Mouse (Mus musculus) CH12.LX (cell line): ENCODE data around the gene Rpl36. TPM values are rescaled to one million over a fixed set of nuclear protein-coding genes. Genes with fewer than 3 reads are reported as not detected.

Source experiments
- DNase-seq: peaks from one replicate; pipeline ENCODE4 v3.0.0-alpha.2; 2013; ENCODE audit errors: extremely low read depth
- H3K27ac ChIP-seq: 2 replicates; pipeline ENCODE4 v1.5.1; 2012; ENCODE audit warnings: low read depth, mild to moderate bottlenecking, control low read depth, moderate library complexity; ENCODE audit not compliant: insufficient read depth
- H3K27me3 ChIP-seq: replicated peaks from 2 replicates; pipeline ENCODE3; 2012; ENCODE audit warnings: inconsistent platforms
- H3K36me3 ChIP-seq, 2 experiments: replicated peaks in 1 of 2; 2 replicates each; pipeline versions ENCODE3 to v1.6.1; 2012; ENCODE audit warnings: inconsistent platforms in 1 of 2, low read length in 1 of 2, mild to moderate bottlenecking in 1 of 2, mixed read lengths in 1 of 2, moderate library complexity in 1 of 2; ENCODE audit not compliant: control insufficient read depth in 1 of 2, insufficient read depth in 1 of 2
- H3K4me1 ChIP-seq, 2 experiments: 2 replicates each; pipeline ENCODE4 v1.6.1; 2012; ENCODE audit warnings: inconsistent platforms in 1 of 2, moderate library complexity in 1 of 2; ENCODE audit not compliant: insufficient read depth in 2 of 2, control insufficient read depth in 1 of 2
- H3K4me2 ChIP-seq: 2 replicates; pipeline ENCODE4 v1.6.1; 2012; ENCODE audit warnings: low read depth, mild to moderate bottlenecking, control low read depth; ENCODE audit not compliant: poor library complexity, insufficient read depth, severe bottlenecking
- H3K4me3 ChIP-seq, 3 experiments: fragments of 150-350 bp in 1 of 3; sonication (generic) in 1 of 3; replicated peaks in 1 of 3; 2 replicates each; pipeline versions ENCODE3 to v1.5.1; 2011 to 2012; ENCODE audit warnings: low read depth in 2 of 3, low read length in 2 of 3, mild to moderate bottlenecking in 2 of 3, moderate library complexity in 2 of 3, control low read depth in 1 of 3, improper control_type of control experiment in 1 of 3, inconsistent platforms in 1 of 3, mixed read lengths in 1 of 3; ENCODE audit not compliant: poor library complexity in 1 of 3
- H3K79me2 ChIP-seq: replicated peaks from 2 replicates; pipeline ENCODE4 v1.6.1; 2012; ENCODE audit warnings: mild to moderate bottlenecking, moderate library complexity; ENCODE audit not compliant: control insufficient read depth, poor library complexity, insufficient read depth, severe bottlenecking; ENCODE audit errors: extremely low read depth
- H3K9ac ChIP-seq: 2 replicates; pipeline ENCODE4 v1.6.1; 2012; ENCODE audit warnings: low read depth, mild to moderate bottlenecking, control low read depth, moderate library complexity; ENCODE audit not compliant: insufficient read depth
- H3K9me3 ChIP-seq: replicated peaks from 2 replicates; pipeline ENCODE3; 2012; ENCODE audit warnings: low read length, inconsistent platforms, mixed read lengths
- CHD1 ChIP-seq: IDR thresholded peaks from 2 replicates; pipeline ENCODE4 v1.6.1; 2012; ENCODE audit warnings: low read depth, low read length, improper control_type of control experiment, inconsistent platforms
- CHD2 ChIP-seq: IDR thresholded peaks from 2 replicates; pipeline ENCODE4 v1.6.1; 2011; ENCODE audit warnings: low read length, improper control_type of control experiment
- EP300 ChIP-seq: IDR thresholded peaks from 2 replicates; pipeline ENCODE4 v1.6.1; 2011; ENCODE audit warnings: low read length, improper control_type of control experiment
- IRF4 ChIP-seq: IDR thresholded peaks from 2 replicates; pipeline ENCODE4 v1.6.1; 2014; ENCODE audit warnings: low read depth, mild to moderate bottlenecking, inconsistent platforms, low read length, improper control_type of control experiment
- JUND ChIP-seq: conservative IDR thresholded peaks from 2 replicates; pipeline ENCODE4 v1.6.1; 2011; ENCODE audit warnings: low read depth, low read length, improper control_type of control experiment
- KAT2A ChIP-seq: IDR thresholded peaks from 2 replicates; pipeline ENCODE4 v1.6.1; 2012; ENCODE audit warnings: low read length, improper control_type of control experiment, inconsistent platforms; ENCODE audit not compliant: insufficient replicate concordance
- MAX ChIP-seq: IDR thresholded peaks from 2 replicates; pipeline ENCODE4 v1.6.1; 2011; ENCODE audit warnings: low read length, improper control_type of control experiment
- PAX5 ChIP-seq: IDR thresholded peaks from 2 replicates; pipeline ENCODE4 v1.6.1; 2012; ENCODE audit warnings: low read length, inconsistent platforms, mixed read lengths
- POLR2A ChIP-seq: IDR thresholded peaks from 2 replicates; pipeline ENCODE4 v1.6.1; 2011; ENCODE audit warnings: low read depth, mild to moderate bottlenecking, improper control_type of control experiment, low read length
- POLR2AphosphoS2 ChIP-seq: IDR thresholded peaks from 2 replicates; pipeline ENCODE4 v1.6.1; 2011; ENCODE audit warnings: low read depth, low read length, improper control_type of control experiment
- RAD21 ChIP-seq: IDR thresholded peaks from 2 replicates; pipeline ENCODE4 v1.6.1; 2011; ENCODE audit warnings: low read depth, mild to moderate bottlenecking, low read length, improper control_type of control experiment, moderate library complexity
- SIN3A ChIP-seq: IDR thresholded peaks from 2 replicates; pipeline ENCODE4 v1.6.1; 2012; ENCODE audit warnings: low read length, improper control_type of control experiment, inconsistent platforms
- SMC3 ChIP-seq: IDR thresholded peaks from 2 replicates; pipeline ENCODE4 v1.6.1; 2011; ENCODE audit warnings: low read depth, low read length, improper control_type of control experiment
- USF2 ChIP-seq: conservative IDR thresholded peaks from 2 replicates; pipeline ENCODE4 v1.6.1; 2011; ENCODE audit warnings: low read depth, low read length, improper control_type of control experiment
- ZKSCAN1 ChIP-seq: IDR thresholded peaks from 2 replicates; pipeline ENCODE4 v1.6.1; 2012; ENCODE audit warnings: low read depth, inconsistent platforms, low read length, improper control_type of control experiment, borderline replicate concordance
- ZNF384 ChIP-seq: IDR thresholded peaks from 2 replicates; pipeline ENCODE4 v1.6.1; 2012; ENCODE audit warnings: low read depth, low read length, improper control_type of control experiment, inconsistent platforms
- dilution Hi-C: fragments of 300-500 bp; cut with MboI; formaldehyde crosslinking; loops from 2 replicates; pipeline ENCODE4 v1.14.3; 2020; ENCODE audit warnings: low sequenced_read_pairs; ENCODE audit not compliant: extremely low pct_unique_long_range_greater_than_20kb, extremely low pct_ligation_motif_present
- in situ Hi-C: fragments of 300-500 bp; cut with MboI; formaldehyde crosslinking; loops from 3 replicates; pipeline ENCODE4 v1.14.3; 2019; ENCODE audit warnings: low sequenced_read_pairs, low pct_ligation_motif_present, low pct_unique_long_range_greater_than_20kb, mixed read lengths
- polyA plus RNA-seq: library from polyadenylated mRNA; unstranded; fragments of >175 nt; gene quantifications from 2 replicates; pipeline ENCODE4 v1.2.1, GENCODE M21; 2012; ENCODE audit warnings: low read depth; ENCODE audit not compliant: insufficient read length
- total RNA-seq, 2 experiments: library from RNA; depleted of rRNA; stranded (reverse); fragments of 300-350 nt in 1 of 2; fragments of >200 nt in 1 of 2; gene quantifications; 2 replicates each; pipeline ENCODE4 v1.2.3; 2012 to 2014

Gene Rpl36
- total and polyA plus RNA-seq, 3 experiments = 1,364 to 4,995 (median 1,734) TPM

GRCm38 (mm10) chr17:56603186-56604069 lies 9.8 kb upstream of the Rpl36 start:
- H3K4me3 ChIP-seq = no peak overlapping the region
- dilution Hi-C loops = no loop called here
- H3K36me3 ChIP-seq = peaks cover 80 to 90% of the 10 kb centered on the region in 2 experiments
- no peak overlapping the region for H3K4me2 ChIP-seq
- H3K9ac ChIP-seq = no peak overlapping the region
- TF ChIP-seq SIN3A = no peak
- TF ChIP-seq CHD1 = no peak
- TF ChIP-seq JUND = no peak
- TF ChIP-seq SMC3 = no peak
- TF ChIP-seq RAD21 = no peak
- no peak for TF ChIP-seq ZKSCAN1
- TF ChIP-seq ZNF384 = no peak
- TF ChIP-seq POLR2A = no peak
- no peak for TF ChIP-seq EP300
- TF ChIP-seq POLR2AphosphoS2 = no peak
- no peak for TF ChIP-seq CHD2
- TF ChIP-seq MAX = no peak
- TF ChIP-seq KAT2A = no peak
- TF ChIP-seq USF2 = no peak
- no peak for TF ChIP-seq PAX5
- TF ChIP-seq, all 38 proteins: peak for 0
- H3K79me2 ChIP-seq = peaks cover 6% of the 10 kb centered on the region; the same call in 1 of the 2 replicates
- no peak for DNase-seq
- H3K27ac ChIP-seq = no peak overlapping the region
- in situ Hi-C loops = no loop called here
- H3K4me1 ChIP-seq = peaks cover 0 to 10% of the 10 kb centered on the region in 2 experiments; a peak in 2 of 4 replicates
- no peaks in the 10 kb centered on the region for H3K9me3 ChIP-seq
- no peaks in the 10 kb centered on the region for H3K27me3 ChIP-seq

DNA sequence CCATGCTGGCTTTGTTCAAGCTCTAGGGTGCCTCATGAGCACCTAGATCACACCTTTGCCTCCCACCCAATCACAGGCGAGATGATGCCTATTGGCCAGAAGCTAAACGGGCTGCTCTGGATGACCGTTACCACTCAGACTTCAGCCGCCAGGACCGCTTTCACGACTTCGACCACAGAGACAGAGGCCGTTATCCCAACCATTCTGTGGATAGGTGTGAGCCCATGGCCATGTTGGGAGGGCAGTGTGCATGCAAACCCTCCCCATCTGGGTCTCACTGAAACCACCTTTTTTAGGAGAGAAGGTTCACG lies 9.2 kb upstream of the Rpl36 start:
- in situ Hi-C loops = no loop called here
- Histone ChIP-seq H3K4me3 (no peak overlapping the region), H3K9me3 (no peaks in the 10 kb centered on the region)

More for the DNA sequence above, 9.2 kb upstream of the Rpl36 start:
- Histone ChIP-seq H3K9ac (no peak overlapping the region), H3K4me2 (no peak overlapping the region), H3K27me3 (no peaks in the 10 kb centered on the region), H3K36me3 (peaks cover 80 to 88% of the 10 kb centered on the region in 2 experiments), H3K4me1 (peaks cover 0 to 13% of the 10 kb centered on the region in 2 experiments; a peak in 2 of 4 replicates)
- dilution Hi-C loops = no loop called here
- TF ChIP-seq POLR2A (0 out of 2 replicates have a peak, but pooled peaks have one; percentile 5), IRF4 (no peak)
- TF ChIP-seq, all 38 proteins: peak for 1
- DNase-seq = no peak
- H3K79me2 ChIP-seq = peaks cover 12% of the 10 kb centered on the region; the same call in 1 of the 2 replicates
- H3K27ac ChIP-seq = no peak overlapping the region
